Mouse (Mus musculus) E14TG2a.4 (cell line): ENCODE results near the gene Tmem164.

Experiments
- CTCF ChIP-seq: conservative IDR thresholded peaks from 2 replicates; pipeline ENCODE4 v1.5.1; 2014; ENCODE audit warnings: low read length
- NANOG ChIP-seq: IDR thresholded peaks from 2 replicates; pipeline ENCODE4 v1.6.1; 2014; ENCODE audit warnings: borderline replicate concordance, low read length, mixed read lengths

- TF ChIP-seq CTCF (no peak), NANOG (no peak)
Measured at GRCm38 (mm10) chrX:142830572-142830971, 149.4 kb downstream of the Tmem164 start.
